Mouse (Mus musculus) urinary bladder, adult 2 months (tissue): ENCODE data around the gene Apbb1ip. TPM values are rescaled to one million over a fixed set of nuclear protein-coding genes. Genes with fewer than 3 reads are reported as not detected.

Experiments
- DNase-seq: peaks from one replicate; pipeline ENCODE4 v3.0.0; 2022; ENCODE audit warnings: low spot score
- polyA plus RNA-seq: library from polyadenylated mRNA; depleted of rRNA; stranded (reverse); fragments of >200 nt; gene quantifications from 2 replicates; pipeline ENCODE4 v1.2.3, GENCODE M21; 2012; rRNA removed

The Apbb1ip gene
- 3.6 and 6.5 TPM in 2 replicates for polyA plus RNA-seq

- no peak for DNase-seq
Measured at GRCm38 (mm10) chr2:22773549-22774180, at the start of gene Apbb1ip. Apbb1ip (plus strand) TSS chr2:22774094.

GRCm38 (mm10) chr2:22727113-22727512, 46.8 kb upstream of the Apbb1ip start:
- DNase-seq = no peak

GRCm38 (mm10) chr2:22736134-22736533, 37.8 kb upstream of the Apbb1ip start:
- DNase-seq = no peak

- DNase-seq = no peak
Measured at GRCm38 (mm10) chr2:22739369-22739768, 34.5 kb upstream of the Apbb1ip start.

GRCm38 (mm10) chr2:22740441-22740840, 33.5 kb upstream of the Apbb1ip start:
- no peak for DNase-seq

- no peak for DNase-seq
Measured at GRCm38 (mm10) chr2:22741222-22741621, 32.7 kb upstream of the Apbb1ip start.

- peak; percentile 20 for DNase-seq
Measured at GRCm38 (mm10) chr2:22744121-22744761, 29.7 kb upstream of the Apbb1ip start.

- DNase-seq = no peak
Measured at GRCm38 (mm10) chr2:22744876-22745275, 29.0 kb upstream of the Apbb1ip start.

GRCm38 (mm10) chr2:22746785-22747184, 27.1 kb upstream of the Apbb1ip start:
- no peak for DNase-seq

- DNase-seq = no peak
Measured at GRCm38 (mm10) chr2:22747941-22748340, 26.0 kb upstream of the Apbb1ip start.

- DNase-seq = no peak
Measured at GRCm38 (mm10) chr2:22749761-22750160, 24.1 kb upstream of the Apbb1ip start.

- no peak for DNase-seq
Measured at GRCm38 (mm10) chr2:22752492-22752891, 21.4 kb upstream of the Apbb1ip start.

- no peak for DNase-seq
Measured at GRCm38 (mm10) chr2:22753461-22754075, 20.3 kb upstream of the Apbb1ip start.

- no peak for DNase-seq
Measured at GRCm38 (mm10) chr2:22754222-22754824, 19.6 kb upstream of the Apbb1ip start.

- DNase-seq = no peak
Measured at GRCm38 (mm10) chr2:22755561-22755960, 18.3 kb upstream of the Apbb1ip start.

- DNase-seq = no peak
Measured at GRCm38 (mm10) chr2:22758310-22758972, 15.5 kb upstream of the Apbb1ip start.

GRCm38 (mm10) chr2:22760452-22760851, 13.4 kb upstream of the Apbb1ip start:
- DNase-seq = no peak

- DNase-seq = no peak
Measured at GRCm38 (mm10) chr2:22761103-22761521, 12.8 kb upstream of the Apbb1ip start.

- no peak for DNase-seq
Measured at GRCm38 (mm10) chr2:22764774-22765387, 9.0 kb upstream of the Apbb1ip start.

GRCm38 (mm10) chr2:22771311-22771710, 2.6 kb upstream of the Apbb1ip start:
- DNase-seq = no peak

GRCm38 (mm10) chr2:22774181-22774751, 372 bp downstream of the Apbb1ip start:
- peak; percentile 29 for DNase-seq
